Mouse (Mus musculus) heart, postnatal 0 days (tissue): ENCODE results near the gene Hdac11. TPM values are rescaled to one million over a fixed set of nuclear protein-coding genes. Genes with fewer than 3 reads are reported as not detected.
"Not testable (repeated sequence)": the region's sequence is repeated elsewhere in the genome, so short reads cannot be mapped to it uniquely, and the experiment has no call there.

Source experiments
- ATAC-seq: fragments of 200-750 bp; cut with Nextera tagmentation; 2 replicates; pipeline ENCODE4 v1.8.0; 2017; ENCODE audit warnings: low read depth, moderate number of reproducible peaks, moderate library complexity; ENCODE audit not compliant: insufficient read depth
- DNase-seq: peaks from one replicate; pipeline ENCODE4 v3.0.0-alpha.2; 2016; ENCODE audit warnings: low spot score
- H3K27ac ChIP-seq: fragments of 300-500 bp; sonication (generic); 2 replicates; pipeline ENCODE4 v1.5.1; 2014; ENCODE audit warnings: low read depth, mild to moderate bottlenecking
- H3K27me3 ChIP-seq: fragments of 300-500 bp; sonication (generic); 2 replicates; pipeline ENCODE4 v1.6.1; 2014; ENCODE audit warnings: low read length, mixed read lengths; ENCODE audit not compliant: control insufficient read depth, insufficient read depth
- H3K36me3 ChIP-seq: fragments of 300-500 bp; sonication (generic); replicated peaks from 2 replicates; pipeline ENCODE4 v1.6.1; 2014; ENCODE audit warnings: low read length, mixed read lengths; ENCODE audit not compliant: control insufficient read depth, insufficient read depth
- H3K4me1 ChIP-seq: fragments of 300-500 bp; sonication (generic); 2 replicates; pipeline ENCODE4 v1.6.1; 2014; ENCODE audit warnings: antibody characterized with exemption; ENCODE audit not compliant: control insufficient read depth, insufficient read depth
- H3K4me2 ChIP-seq: fragments of 300-500 bp; sonication (generic); 2 replicates; pipeline ENCODE4 v1.6.1; 2014; ENCODE audit warnings: low read depth, mild to moderate bottlenecking, low read length, moderate library complexity
- H3K4me3 ChIP-seq: fragments of 300-500 bp; sonication (generic); 2 replicates; pipeline ENCODE4 v1.5.1; 2014; ENCODE audit warnings: low read depth, low read length
- H3K9ac ChIP-seq: fragments of 300-500 bp; sonication (generic); replicated peaks from 2 replicates; pipeline ENCODE4 v1.6.1; 2014; ENCODE audit warnings: low read depth, low read length, mixed read lengths
- H3K9me3 ChIP-seq: fragments of 300-500 bp; sonication (generic); replicated peaks from 2 replicates; pipeline ENCODE4 v1.6.1; 2016; ENCODE audit warnings: low read length; ENCODE audit not compliant: control insufficient read depth
- CTCF ChIP-seq: IDR thresholded peaks from 2 replicates; pipeline ENCODE4 v1.5.1; 2016; ENCODE audit warnings: antibody characterized with exemption, control low read depth, low read depth
- EP300 ChIP-seq: IDR thresholded peaks from 2 replicates; pipeline ENCODE4 v1.6.1; 2016; ENCODE audit warnings: antibody characterized with exemption, low read depth
- WGBS: fragments of 180-500 bp; shearing (Covaris S2); extraction: QIAGEN DNeasy Blood & Tissue Kit; methylation state at CpG from one replicate; pipeline ENCODE4 v1.1.7; 2014; 5-methylcytosine and 5-hydroxymethylcytosine counted together
- polyA plus RNA-seq: library from polyadenylated mRNA; unstranded; fragments of >200 nt; fragmentation: Nextera tagmentation; extraction: Ambion mirVana; gene quantifications from 2 replicates; pipeline ENCODE4 v1.2.1, GENCODE M21; 2015
- total RNA-seq: library from RNA; depleted of rRNA; stranded (reverse); fragments of >200 nt; gene quantifications from 2 replicates; pipeline ENCODE4 v1.2.3, GENCODE M21; 2014; ENCODE audit warnings: low replicate concordance

Hdac11 gene
- total and polyA plus RNA-seq, 2 experiments from 2014 or later, result 9.5 to 17.9 TPM

GRCm38 (mm10) chr6:91205346-91205745, 48.9 kb downstream of the Hdac11 start:
- Histone ChIP-seq H3K9ac (no peak overlapping the region), H3K9me3 (no peaks in the 10 kb centered on the region), H3K4me3 (no peak overlapping the region), H3K4me1 (peaks cover 27% of the 10 kb centered on the region), H3K36me3 (no peaks in the 10 kb centered on the region), H3K4me2 (no peak overlapping the region), H3K27me3 (no peaks in the 10 kb centered on the region), H3K27ac (no peak overlapping the region)
- WGBS, result 31% methylated on average over 3 of the region's 3 CpGs
- TF ChIP-seq CTCF, result no peak
- no peak for TF ChIP-seq EP300
- DNase-seq (no peak), ATAC-seq (no peak)

GRCm38 (mm10) chr6:91205791-91206190, 49.3 kb downstream of the Hdac11 start:
- Histone ChIP-seq H3K36me3 (no peaks in the 10 kb centered on the region), H3K9me3 (no peaks in the 10 kb centered on the region), H3K4me1 (peaks cover 31% of the 10 kb centered on the region), H3K27me3 (no peaks in the 10 kb centered on the region), H3K9ac (no peak overlapping the region), H3K27ac (no peak overlapping the region), H3K4me3 (no peak overlapping the region), H3K4me2 (no peak overlapping the region)
- ATAC-seq (no peak), DNase-seq (no peak)
- TF ChIP-seq CTCF (no peak), EP300 (no peak)
- WGBS, result 27% methylated on average over 5 of the region's 5 CpGs

- H3K9me3 ChIP-seq, result no peaks in the 10 kb centered on the region
- TF ChIP-seq EP300, result no peak
- TF ChIP-seq CTCF, result no peak
- no peak overlapping the region for H3K9ac ChIP-seq
- no peaks in the 10 kb centered on the region for H3K27me3 ChIP-seq
- no peak for ATAC-seq
- H3K27ac ChIP-seq, result no peak overlapping the region
- H3K4me1 ChIP-seq, result peaks cover 28% of the 10 kb centered on the region
- H3K36me3 ChIP-seq, result no peaks in the 10 kb centered on the region
- no peak overlapping the region for H3K4me2 ChIP-seq
- DNase-seq, result no peak
- WGBS, result 53% methylated on average over 3 of the region's 3 CpGs
- no peak overlapping the region for H3K4me3 ChIP-seq
Measured at GRCm38 (mm10) chr6:91207491-91207890, 51.0 kb downstream of the Hdac11 start.

- peaks cover 28% of the 10 kb centered on the region for H3K4me1 ChIP-seq
- no peaks in the 10 kb centered on the region for H3K27me3 ChIP-seq
- H3K4me2 ChIP-seq, result no peak overlapping the region
- H3K27ac ChIP-seq, result peak overlapping the region; percentile 70; the same call in 1 of the 2 replicates
- no peak for DNase-seq
- H3K9ac ChIP-seq, result no peak overlapping the region
- H3K4me3 ChIP-seq, result no peak overlapping the region
- TF ChIP-seq CTCF (no peak), EP300 (no peak)
- 43% methylated on average over 2 of the region's 2 CpGs for WGBS
- H3K36me3 ChIP-seq, result no peaks in the 10 kb centered on the region
- no peak for ATAC-seq
- no peaks in the 10 kb centered on the region for H3K9me3 ChIP-seq
Measured at GRCm38 (mm10) chr6:91209780-91210179, 53.3 kb downstream of the Hdac11 start.

GRCm38 (mm10) chr6:91210852-91211251, 54.4 kb downstream of the Hdac11 start:
- 6% methylated on average over 3 of the region's 3 CpGs for WGBS
- TF ChIP-seq EP300, result no peak
- TF ChIP-seq CTCF, result no peak
- Histone ChIP-seq H3K9ac (no peak overlapping the region), H3K9me3 (no peaks in the 10 kb centered on the region), H3K4me1 (peaks cover 22% of the 10 kb centered on the region), H3K4me3 (no peak overlapping the region), H3K36me3 (no peaks in the 10 kb centered on the region), H3K27me3 (no peaks in the 10 kb centered on the region), H3K27ac (peak overlapping the region; percentile 70), H3K4me2 (no peak overlapping the region)
- peak; percentile 80 for DNase-seq
- ATAC-seq, result peak; percentile 81

GRCm38 (mm10) chr6:91212155-91212554, 55.7 kb downstream of the Hdac11 start, which contains the start of gene Fbln2:
TSS of gene Fbln2 (plus strand) at chr6:91212455.
- Histone ChIP-seq H3K4me1 (peaks cover 22% of the 10 kb centered on the region), H3K4me2 (peak within 1 kb of the TSS; percentile 66), H3K9ac (peak within 1 kb of the TSS; percentile 51), H3K27ac (peak within 1 kb of the TSS; percentile 70), H3K4me3 (peak within 1 kb of the TSS; percentile 45)
- H3K36me3 ChIP-seq, DNase-seq, H3K27me3 ChIP-seq, ATAC-seq, H3K9me3 ChIP-seq: not testable (repeated sequence)
